ENCODE assay signal across 9 mouse cellular contexts in the genomic region with DNA sequence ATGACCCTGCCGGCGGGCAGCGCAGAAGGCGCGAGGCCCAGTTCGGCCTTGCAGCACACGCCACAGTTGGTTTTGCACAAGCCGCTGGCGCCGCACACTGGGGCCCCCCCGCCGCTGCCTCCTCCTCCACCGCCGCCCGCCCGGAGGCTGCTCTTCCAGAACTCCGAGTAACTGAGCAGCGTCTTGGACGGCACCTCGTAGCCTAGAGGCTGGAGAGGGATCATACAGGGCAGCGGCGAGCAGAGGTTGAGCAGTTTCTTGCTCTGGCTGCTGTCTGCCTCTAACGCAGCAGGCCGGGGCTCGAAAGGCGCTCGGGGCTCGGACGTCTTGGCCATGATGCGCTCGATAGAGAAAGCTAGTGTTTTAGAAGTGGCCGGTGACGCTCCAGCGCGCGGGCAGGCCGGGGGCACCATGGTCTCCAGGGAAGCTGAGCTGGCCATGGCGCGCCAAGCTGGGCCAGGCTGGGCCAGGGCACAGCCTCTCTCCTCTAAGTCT. TPM values are rescaled to one million over a fixed set of nuclear protein-coding genes. Genes with fewer than 3 reads are reported as not detected.
DNase-seq lines count a peak whose midpoint lies in the region; ATAC-seq and TF ChIP-seq lines count a peak whose summit lies in the region.
"Had no signal": no experiment of that assay in that cellular context is flagged by ENCODE, and none has a peak within 500 bp of the region (broad histone marks: within the 10 kb centered on the region; RNA-seq: fewer than 3 reads in every experiment).

No protein-coding gene starts in this region.

- TF ChIP-seq CTCF in intestine, postnatal 0 days (IDR thresholded peaks at IDR 0.05; ENCODE audit: low read depth), result no peak

- H3K27me3 ChIP-seq in heart, embryonic 12.5 days (replicated peaks), result peaks cover 96% of the 10 kb centered on the region
- H3K27me3 ChIP-seq in intestine, postnatal 0 days (replicated peaks; ENCODE audit: control insufficient read depth, insufficient read depth, low read length), result peaks cover 92% of the 10 kb centered on the region
- H3K27me3 ChIP-seq in stomach, embryonic 16.5 days (ENCODE audit: control insufficient read depth, insufficient read depth, low read length), result peaks cover 97% of the 10 kb centered on the region

- ATAC-seq in heart, embryonic 12.5 days (ENCODE audit: insufficient number of reproducible peaks, low FRiP score), result no peak
- no peak for ATAC-seq in intestine, postnatal 0 days
- ATAC-seq in stomach, embryonic 16.5 days (ENCODE audit: insufficient read depth, low FRiP score), result no peak
- ATAC-seq in frontal cortex, adult (ENCODE audit: low TSS enrichment), result no peak

- H3K36me3 ChIP-seq in heart, embryonic 12.5 days, result no peaks in the 10 kb centered on the region
- no peaks in the 10 kb centered on the region for H3K36me3 ChIP-seq in intestine, postnatal 0 days (ENCODE audit: control insufficient read depth, insufficient read depth)
- H3K36me3 ChIP-seq in stomach, embryonic 16.5 days (ENCODE audit: control insufficient read depth, insufficient read depth, low read length), result no peaks in the 10 kb centered on the region

- no peak for DNase-seq in heart, postnatal 10 days
- peak; percentile 48 for DNase-seq in right cerebral cortex, postnatal 10 days (ENCODE audit: low spot score in 2 of 2)
- DNase-seq in right cerebral cortex, postnatal 4 days, result no peak
- no peak for DNase-seq in thymus, postnatal 36 days

- H3K4me2 ChIP-seq in heart, embryonic 12.5 days, result peak overlapping the region; percentile 55
- H3K4me2 ChIP-seq in intestine, postnatal 0 days (replicated peaks; ENCODE audit: low read depth), result peak overlapping the region; percentile 24; the same call in 1 of the 2 replicates
- H3K4me2 ChIP-seq in stomach, embryonic 16.5 days (ENCODE audit: low read depth, low read length), result peak overlapping the region; percentile 38

- H3K9me3 ChIP-seq in heart, embryonic 12.5 days (replicated peaks), result no peaks in the 10 kb centered on the region
- H3K9me3 ChIP-seq in intestine, postnatal 0 days (ENCODE audit: control insufficient read depth), result no peaks in the 10 kb centered on the region
- H3K9me3 ChIP-seq in stomach, embryonic 16.5 days (replicated peaks; ENCODE audit: control insufficient read depth, low read length), result no peaks in the 10 kb centered on the region; the same call in 1 of the 2 replicates
- H3K9me3 ChIP-seq: megakaryocyte, embryonic 14.5 days had no signal

- intact Hi-C loops in heart, postnatal 10 days (cut with DNase I), result no loop called here

- no peak overlapping the region for H3K27ac ChIP-seq in heart, embryonic 12.5 days (ENCODE audit: poor library complexity, severe bottlenecking)
- no peak overlapping the region for H3K27ac ChIP-seq in intestine, postnatal 0 days (ENCODE audit: low read depth, low read length)
- no peak overlapping the region for H3K27ac ChIP-seq in stomach, embryonic 16.5 days (ENCODE audit: low read length)

- peak overlapping the region; percentile 38 for H3K4me3 ChIP-seq in heart, embryonic 12.5 days
- H3K4me3 ChIP-seq in intestine, postnatal 0 days (ENCODE audit: low read depth, low read length), result 0 out of 2 replicates have a peak overlapping the region, but pooled peaks have one; percentile 7
- H3K4me3 ChIP-seq in stomach, embryonic 16.5 days (replicated peaks; ENCODE audit: low read length), result peak overlapping the region; percentile 21
- H3K4me3 ChIP-seq: megakaryocyte, embryonic 14.5 days had no signal

- peaks cover 30% of the 10 kb centered on the region for H3K4me1 ChIP-seq in heart, embryonic 12.5 days (replicated peaks)
- no peaks in the 10 kb centered on the region for H3K4me1 ChIP-seq in intestine, postnatal 0 days (replicated peaks; ENCODE audit: control insufficient read depth, insufficient read depth, low read length)
- H3K4me1 ChIP-seq in stomach, embryonic 16.5 days (ENCODE audit: control insufficient read depth, insufficient read depth, low read length), result peaks cover 13% of the 10 kb centered on the region

- no peak overlapping the region for H3K9ac ChIP-seq in heart, embryonic 12.5 days
- no peak overlapping the region for H3K9ac ChIP-seq in intestine, postnatal 0 days (ENCODE audit: low read depth, low read length)
- no peak overlapping the region for H3K9ac ChIP-seq in stomach, embryonic 16.5 days (ENCODE audit: low read length)

- WGBS in heart, embryonic 12.5 days, result under 1% methylated on average over 39 of the region's 39 CpGs
- WGBS in intestine, postnatal 0 days, result under 1% methylated on average over 39 of the region's 39 CpGs
- 1% methylated on average over 37 of the region's 39 CpGs for WGBS in stomach, embryonic 16.5 days

RNA-seq across cellular contexts. Expression of gene Fezf2, which starts 3.2 kb away (rescaled TPM):
- polyA plus RNA-seq in heart, embryonic 12.5 days (2016; fragmentation: Nextera tagmentation; extraction: Ambion mirVana), result 0.18 TPM in 1 of 2 replicates, not detected in the other
- not detected for total RNA-seq in heart, postnatal 10 days (2021)
- not detected in 2 replicates for polyA plus RNA-seq in intestine, postnatal 0 days (2015; fragmentation: Nextera tagmentation; extraction: Ambion mirVana)
- not detected in 2 replicates for polyA plus RNA-seq in stomach, embryonic 16.5 days (2015; fragmentation: Nextera tagmentation; extraction: Ambion mirVana)

Comparison
In these comparisons a context has a peak if more than half of its experiments do, and no peak if none do; other contexts are left out.
1. DNase-seq: peak in right cerebral cortex, postnatal 10 days (2 of 2); none in heart, postnatal 10 days (0 of 2), right cerebral cortex, postnatal 4 days (single experiment) and thymus, postnatal 36 days (0 of 2).
2. Peak in every context shown above with its lines, with median percentiles within 50 percentile points of each other: H3K4me2 ChIP-seq and H3K4me3 ChIP-seq.